Mouse (Mus musculus) spleen, adult 12 weeks (tissue): ENCODE data around the gene Faap100.
"Not testable (repeated sequence)": the region's sequence is repeated elsewhere in the genome, so short reads cannot be mapped to it uniquely, and the experiment has no call there.

Source experiments
- DNase-seq: peaks from one replicate; pipeline ENCODE4 v3.0.0; 2022; ENCODE audit warnings: low spot score

Gene Faap100

GRCm38 (mm10) chr11:120351250-120352092 is 27.1 kb downstream of the Faap100 start:
- DNase-seq: no peak

GRCm38 (mm10) chr11:120350711-120351110 is 27.9 kb downstream of the Faap100 start:
- DNase-seq: no peak

- peak; percentile 58 for DNase-seq
Measured at GRCm38 (mm10) chr11:120349986-120350702, 28.4 kb downstream of the Faap100 start.

GRCm38 (mm10) chr11:120349371-120349985 is 29.1 kb downstream of the Faap100 start:
- no peak for DNase-seq

- no peak for DNase-seq
Measured at GRCm38 (mm10) chr11:120348684-120349370, 29.7 kb downstream of the Faap100 start.

GRCm38 (mm10) chr11:120347791-120348683 is 30.5 kb downstream of the Faap100 start, which contains the start of gene Actg1:
Gene Actg1 (minus strand): TSS chr11:120348542.
- peak; percentile 74 for DNase-seq

- no peak for DNase-seq
Measured at GRCm38 (mm10) chr11:120347301-120347700, 31.3 kb downstream of the Faap100 start.

- not testable (repeated sequence) for DNase-seq
Measured at GRCm38 (mm10) chr11:120346383-120347034, 32.1 kb downstream of the Faap100 start.

- no peak for DNase-seq
Measured at GRCm38 (mm10) chr11:120345067-120345681, 33.4 kb downstream of the Faap100 start.

GRCm38 (mm10) chr11:120344310-120344920 is 34.1 kb downstream of the Faap100 start:
- DNase-seq: no peak

GRCm38 (mm10) chr11:120343519-120344309 is 34.9 kb downstream of the Faap100 start:
- no peak for DNase-seq

- DNase-seq: no peak
Measured at GRCm38 (mm10) chr11:120342656-120343160, 35.9 kb downstream of the Faap100 start.

GRCm38 (mm10) chr11:120341661-120342060 is 36.9 kb downstream of the Faap100 start:
- DNase-seq: no peak

- no peak for DNase-seq
Measured at GRCm38 (mm10) chr11:120339978-120340513, 38.5 kb downstream of the Faap100 start.

- no peak for DNase-seq
Measured at GRCm38 (mm10) chr11:120338786-120339185, 39.8 kb downstream of the Faap100 start.

GRCm38 (mm10) chr11:120337447-120337846 is 41.1 kb downstream of the Faap100 start:
- no peak for DNase-seq

GRCm38 (mm10) chr11:120335431-120336021 is 43.0 kb downstream of the Faap100 start:
- no peak for DNase-seq

GRCm38 (mm10) chr11:120320156-120320555 is 58.4 kb downstream of the Faap100 start:
- no peak for DNase-seq
